Mouse (Mus musculus) olfactory bulb, adult 2 months (tissue): ENCODE data around the gene Hist1h2an.
"Not testable (repeated sequence)": the region's sequence is repeated elsewhere in the genome, so short reads cannot be mapped to it uniquely, and the experiment has no call there.

ENCODE experiments used
- CTCF ChIP-seq: fragments of 200-500 bp; IDR thresholded peaks from 2 replicates; pipeline ENCODE4 v1.5.1; 2012; ENCODE audit warnings: low read depth, mild to moderate bottlenecking, low read length, moderate library complexity; ENCODE audit not compliant: insufficient read depth
- POLR2A ChIP-seq: fragments of 200-500 bp; IDR thresholded peaks from 2 replicates; pipeline ENCODE4 v1.6.1; 2012; ENCODE audit warnings: mild to moderate bottlenecking, low read depth, low read length, moderate library complexity; ENCODE audit not compliant: insufficient read depth

DNA sequence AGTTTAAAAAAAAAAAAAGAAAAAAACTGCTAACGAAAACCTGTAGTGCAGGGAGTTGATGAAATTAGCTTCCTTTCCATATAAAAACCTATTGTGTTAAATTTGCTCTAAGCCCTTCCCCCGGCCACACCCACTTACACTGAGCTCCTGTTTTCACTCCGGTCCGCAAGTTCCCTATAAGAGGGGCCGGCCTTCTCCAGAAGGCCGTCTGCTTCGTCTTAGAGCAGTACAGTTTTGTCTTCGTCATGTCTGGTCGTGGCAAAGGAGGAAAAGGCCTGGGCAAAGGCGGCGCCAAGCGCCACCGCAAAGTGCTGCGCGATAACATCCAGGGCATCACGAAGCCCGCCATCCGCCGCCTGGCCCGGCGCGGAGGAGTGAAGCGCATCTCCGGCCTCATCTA lies 24.5 kb upstream of the Hist1h2an start, which contains the start of gene Hist1h4m:
- not testable (repeated sequence) for TF ChIP-seq CTCF, POLR2A
